Mouse (Mus musculus) neural tube, embryonic 12.5 days (tissue): ENCODE measurements around the gene Lair1. TPM values are rescaled to one million over a fixed set of nuclear protein-coding genes. Genes with fewer than 3 reads are reported as not detected.

Experiments
- ATAC-seq: fragments of 200-750 bp; cut with Nextera tagmentation; 2 replicates; pipeline ENCODE4 v1.8.0; 2017; ENCODE audit warnings: low read depth, mild to moderate bottlenecking, moderate TSS enrichment, moderate library complexity; ENCODE audit not compliant: low FRiP score
- H3K27ac ChIP-seq: fragments of 300-500 bp; sonication (generic); 2 replicates; pipeline ENCODE4 v1.5.1; 2016
- H3K27me3 ChIP-seq: fragments of 300-500 bp; sonication (generic); replicated peaks from 2 replicates; pipeline ENCODE4 v1.6.1; 2016; ENCODE audit warnings: mild to moderate bottlenecking
- H3K36me3 ChIP-seq: fragments of 300-500 bp; sonication (generic); 2 replicates; pipeline ENCODE4 v1.6.1; 2016; ENCODE audit warnings: mild to moderate bottlenecking
- H3K4me1 ChIP-seq: fragments of 300-500 bp; sonication (generic); 2 replicates; pipeline ENCODE4 v1.6.1; 2016
- H3K4me2 ChIP-seq: fragments of 300-500 bp; sonication (generic); replicated peaks from 2 replicates; pipeline ENCODE4 v1.6.1; 2016; ENCODE audit warnings: mild to moderate bottlenecking
- H3K4me3 ChIP-seq: fragments of 300-500 bp; sonication (generic); 2 replicates; pipeline ENCODE4 v1.5.1; 2016
- H3K9ac ChIP-seq: fragments of 300-500 bp; sonication (generic); 2 replicates; pipeline ENCODE4 v1.6.1; 2016; ENCODE audit warnings: mild to moderate bottlenecking
- H3K9me3 ChIP-seq: fragments of 300-500 bp; sonication (generic); 2 replicates; pipeline ENCODE4 v1.6.1; 2016; ENCODE audit warnings: mild to moderate bottlenecking
- WGBS: fragments of 180-500 bp; shearing (Covaris S2); methylation state at CpG from one replicate; pipeline ENCODE4 v1.1.7; 2016; 5-methylcytosine and 5-hydroxymethylcytosine counted together
- polyA plus RNA-seq: library from polyadenylated mRNA; unstranded; fragments of >200 nt; fragmentation: Nextera tagmentation; extraction: Ambion mirVana; gene quantifications from 2 replicates; pipeline ENCODE4 v1.2.1, GENCODE M21; 2016

Lair1 gene
- polyA plus RNA-seq = 2.5 and 3.1 TPM in 2 replicates

- H3K4me2 ChIP-seq = no peak within 1 kb of the TSS
- no peaks in the 10 kb centered on the region for H3K36me3 ChIP-seq
- ATAC-seq = no peak
- 68% methylated on average over 2 of the region's 2 CpGs for WGBS
- no peak within 1 kb of the TSS for H3K27ac ChIP-seq
- H3K9ac ChIP-seq = no peak within 1 kb of the TSS
- no peaks in the 10 kb centered on the region for H3K4me1 ChIP-seq
- H3K4me3 ChIP-seq = no peak within 1 kb of the TSS
- no peaks in the 10 kb centered on the region for H3K9me3 ChIP-seq
- H3K27me3 ChIP-seq = no peaks in the 10 kb centered on the region
These were observed at the start of gene Lair1 for GRCm38 (mm10) chr7:4063013-4063412. TSS of gene Lair1 (minus strand) at chr7:4063204.

DNA sequence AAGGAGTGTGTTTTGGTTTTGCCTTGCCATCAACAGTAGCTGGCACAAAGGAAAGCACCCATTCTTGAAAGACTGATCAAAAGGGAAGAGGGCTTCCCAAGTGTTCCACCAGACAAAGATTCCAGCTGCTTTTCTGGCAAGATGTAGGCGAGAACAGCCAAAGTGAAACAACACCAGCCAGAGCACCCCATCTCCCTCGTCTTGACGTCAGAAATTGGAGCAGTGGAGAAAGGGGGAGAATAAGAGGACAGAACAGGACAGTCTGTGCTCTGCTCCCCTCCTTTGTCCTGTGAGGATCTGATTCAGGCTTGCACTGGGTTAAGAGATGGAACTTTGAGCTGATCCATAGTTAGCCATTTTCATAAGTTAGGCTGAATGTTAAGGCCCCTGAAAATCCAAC lies 48.8 kb upstream of the Lair1 start:
- H3K4me2 ChIP-seq = no peak overlapping the region
- ATAC-seq = no peak
- no peaks in the 10 kb centered on the region for H3K4me1 ChIP-seq
- no peak overlapping the region for H3K27ac ChIP-seq
- 54% methylated on average over 3 of the region's 3 CpGs for WGBS
- no peaks in the 10 kb centered on the region for H3K27me3 ChIP-seq
- H3K36me3 ChIP-seq = no peaks in the 10 kb centered on the region
- H3K9me3 ChIP-seq = no peaks in the 10 kb centered on the region
- H3K9ac ChIP-seq = no peak overlapping the region
- H3K4me3 ChIP-seq = no peak overlapping the region

DNA sequence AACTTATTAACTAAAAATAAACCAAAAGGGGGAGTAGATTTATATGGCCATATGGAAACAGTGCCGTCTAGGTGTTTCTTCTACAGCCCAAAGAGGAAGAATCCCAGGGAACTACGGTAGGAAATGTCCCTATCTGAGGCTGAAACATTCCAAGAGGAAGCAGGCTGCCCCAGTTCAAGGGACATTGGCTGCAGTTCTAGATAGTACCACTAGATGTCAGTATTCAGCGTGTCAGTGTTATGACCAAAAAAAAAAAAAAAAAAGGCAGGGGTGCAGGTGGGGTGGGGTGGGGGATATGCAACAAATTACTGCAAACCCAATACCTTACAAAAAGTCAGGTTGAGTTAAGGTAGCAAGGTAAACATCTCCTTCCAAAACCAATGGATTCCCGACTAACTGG lies 40.4 kb upstream of the Lair1 start:
- no peaks in the 10 kb centered on the region for H3K36me3 ChIP-seq
- H3K4me1 ChIP-seq = no peaks in the 10 kb centered on the region
- no peaks in the 10 kb centered on the region for H3K27me3 ChIP-seq
- H3K4me2 ChIP-seq = no peak overlapping the region
- no peak overlapping the region for H3K9ac ChIP-seq
- no peaks in the 10 kb centered on the region for H3K9me3 ChIP-seq
- no peak overlapping the region for H3K27ac ChIP-seq
- ATAC-seq = 0 out of 2 replicates have a peak, but pooled peaks have one; percentile 44
- no peak overlapping the region for H3K4me3 ChIP-seq
- WGBS = 20% methylated on average over 4 of the region's 4 CpGs

- H3K27ac ChIP-seq = no peak overlapping the region
- H3K9ac ChIP-seq = no peak overlapping the region
- H3K4me1 ChIP-seq = no peaks in the 10 kb centered on the region
- 79% methylated on average over 5 of the region's 5 CpGs for WGBS
- no peak for ATAC-seq
- no peak overlapping the region for H3K4me2 ChIP-seq
- H3K9me3 ChIP-seq = no peaks in the 10 kb centered on the region
- H3K4me3 ChIP-seq = no peak overlapping the region
- no peaks in the 10 kb centered on the region for H3K36me3 ChIP-seq
- no peaks in the 10 kb centered on the region for H3K27me3 ChIP-seq
These were observed 38.1 kb upstream of the Lair1 start for GRCm38 (mm10) chr7:4101144-4101543.

- no peaks in the 10 kb centered on the region for H3K4me1 ChIP-seq
- H3K27ac ChIP-seq = no peak overlapping the region
- 73% methylated on average over 2 of the region's 2 CpGs for WGBS
- no peak overlapping the region for H3K9ac ChIP-seq
- no peaks in the 10 kb centered on the region for H3K36me3 ChIP-seq
- no peaks in the 10 kb centered on the region for H3K9me3 ChIP-seq
- H3K4me3 ChIP-seq = no peak overlapping the region
- no peak overlapping the region for H3K4me2 ChIP-seq
- no peak for ATAC-seq
- H3K27me3 ChIP-seq = no peaks in the 10 kb centered on the region
These were observed 35.8 kb upstream of the Lair1 start for GRCm38 (mm10) chr7:4098832-4099231.

GRCm38 (mm10) chr7:4098301-4098700 lies 35.3 kb upstream of the Lair1 start:
- no peak overlapping the region for H3K27ac ChIP-seq
- H3K4me1 ChIP-seq = no peaks in the 10 kb centered on the region
- WGBS = 75% methylated on average over 2 of the region's 2 CpGs
- no peaks in the 10 kb centered on the region for H3K36me3 ChIP-seq
- H3K27me3 ChIP-seq = no peaks in the 10 kb centered on the region
- no peak overlapping the region for H3K4me3 ChIP-seq
- no peak overlapping the region for H3K4me2 ChIP-seq
- H3K9me3 ChIP-seq = no peaks in the 10 kb centered on the region
- no peak overlapping the region for H3K9ac ChIP-seq
- ATAC-seq = no peak

- H3K36me3 ChIP-seq = no peaks in the 10 kb centered on the region
- no peak overlapping the region for H3K4me2 ChIP-seq
- H3K27me3 ChIP-seq = no peaks in the 10 kb centered on the region
- H3K9me3 ChIP-seq = no peaks in the 10 kb centered on the region
- ATAC-seq = no peak
- no peak overlapping the region for H3K4me3 ChIP-seq
- no peak overlapping the region for H3K27ac ChIP-seq
- H3K4me1 ChIP-seq = no peaks in the 10 kb centered on the region
- WGBS = 63% methylated on average over 8 of the region's 8 CpGs
- H3K9ac ChIP-seq = no peak overlapping the region
These were observed 28.2 kb upstream of the Lair1 start for GRCm38 (mm10) chr7:4091170-4091569.

- Histone ChIP-seq H3K36me3 (no peaks in the 10 kb centered on the region), H3K27ac (no peak overlapping the region), H3K9ac (no peak overlapping the region), H3K4me3 (no peak overlapping the region), H3K9me3 (no peaks in the 10 kb centered on the region), H3K27me3 (no peaks in the 10 kb centered on the region), H3K4me1 (no peaks in the 10 kb centered on the region), H3K4me2 (no peak overlapping the region)
- ATAC-seq = no peak
- WGBS = 84% methylated on average over 2 of the region's 2 CpGs
These were observed 25.7 kb upstream of the Lair1 start for GRCm38 (mm10) chr7:4088679-4089078.

GRCm38 (mm10) chr7:4087896-4088480 lies 25.0 kb upstream of the Lair1 start:
- Histone ChIP-seq H3K4me1 (no peaks in the 10 kb centered on the region), H3K4me3 (no peak overlapping the region), H3K9me3 (no peaks in the 10 kb centered on the region), H3K27me3 (no peaks in the 10 kb centered on the region), H3K9ac (no peak overlapping the region), H3K27ac (no peak overlapping the region), H3K36me3 (no peaks in the 10 kb centered on the region), H3K4me2 (no peak overlapping the region)
- WGBS = 83% methylated on average over 6 of the region's 6 CpGs
- ATAC-seq = no peak

- Histone ChIP-seq H3K27ac (no peak overlapping the region), H3K9me3 (no peaks in the 10 kb centered on the region), H3K4me1 (no peaks in the 10 kb centered on the region), H3K4me3 (no peak overlapping the region), H3K9ac (no peak overlapping the region), H3K4me2 (no peak overlapping the region), H3K36me3 (no peaks in the 10 kb centered on the region), H3K27me3 (no peaks in the 10 kb centered on the region)
- no peak for ATAC-seq
- 85% methylated on average over 4 of the region's 4 CpGs for WGBS
These were observed 24.4 kb upstream of the Lair1 start for GRCm38 (mm10) chr7:4087238-4087895.

DNA sequence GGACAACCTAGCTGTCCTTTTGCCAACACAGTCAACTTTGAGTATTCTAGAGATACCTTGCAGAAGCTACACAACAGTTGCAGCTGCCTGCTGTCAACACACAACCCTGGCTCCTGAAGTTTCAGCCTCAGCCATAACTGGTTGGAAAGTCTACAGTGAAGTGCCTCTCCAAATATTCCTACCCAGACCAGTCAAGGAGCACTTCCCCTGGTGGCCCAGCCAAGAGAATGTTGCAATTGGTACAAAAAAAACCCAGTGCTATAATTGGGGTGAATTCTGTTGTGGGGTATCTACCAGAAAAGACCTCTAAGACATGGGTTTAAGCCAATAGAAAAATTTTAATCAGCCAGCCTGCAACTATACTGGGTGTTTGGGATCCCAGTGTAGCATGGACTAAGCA lies 22.6 kb upstream of the Lair1 start:
- Histone ChIP-seq H3K9me3 (no peaks in the 10 kb centered on the region), H3K4me3 (no peak overlapping the region), H3K27me3 (no peaks in the 10 kb centered on the region), H3K4me2 (no peak overlapping the region), H3K4me1 (no peaks in the 10 kb centered on the region), H3K36me3 (no peaks in the 10 kb centered on the region), H3K9ac (no peak overlapping the region), H3K27ac (no peak overlapping the region)
- no peak for ATAC-seq

DNA sequence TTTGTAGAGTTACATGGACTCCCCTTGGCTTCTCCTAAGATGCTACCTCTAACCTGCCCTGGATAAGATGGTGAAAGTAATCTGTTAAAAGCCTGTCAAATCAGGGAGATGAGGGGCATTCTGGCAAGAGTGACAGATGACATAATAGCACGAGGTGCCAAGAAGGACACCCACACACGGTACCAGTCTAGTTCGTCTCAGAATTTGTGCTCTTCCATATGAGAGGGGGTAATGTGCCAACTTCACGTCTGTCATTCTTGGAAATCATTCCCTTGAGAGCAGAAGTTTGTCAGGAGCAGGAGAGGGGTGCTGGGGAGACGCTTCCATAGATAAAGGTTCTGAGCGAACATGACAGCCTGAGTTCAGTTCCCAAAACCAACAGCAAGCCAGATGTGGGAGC lies 21.2 kb upstream of the Lair1 start:
- Histone ChIP-seq H3K9me3 (no peaks in the 10 kb centered on the region), H3K9ac (no peak overlapping the region), H3K4me3 (no peak overlapping the region), H3K27me3 (no peaks in the 10 kb centered on the region), H3K27ac (no peak overlapping the region), H3K4me2 (no peak overlapping the region), H3K36me3 (no peaks in the 10 kb centered on the region), H3K4me1 (no peaks in the 10 kb centered on the region)
- 80% methylated on average over 6 of the region's 6 CpGs for WGBS
- no peak for ATAC-seq

DNA sequence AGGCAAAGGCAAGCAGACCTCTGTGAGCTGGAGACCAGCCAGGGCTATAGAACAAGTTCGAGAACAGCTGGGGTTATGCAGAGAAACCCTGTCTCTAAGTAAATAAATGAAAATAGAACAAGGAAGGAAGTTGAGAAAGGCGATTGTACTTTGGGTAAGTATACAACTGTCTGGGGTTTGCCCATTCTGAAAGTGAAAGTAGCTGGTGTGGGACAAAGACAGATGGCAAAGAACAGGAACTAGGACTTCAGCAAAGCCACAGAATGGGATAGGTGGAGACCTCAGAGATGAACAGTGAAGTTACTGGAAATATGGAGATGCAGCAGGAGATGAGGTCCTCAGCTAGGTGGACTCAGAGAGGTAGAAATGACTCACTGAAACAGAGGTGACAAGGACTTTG lies 19.8 kb upstream of the Lair1 start:
- 67% methylated on average over 2 of the region's 2 CpGs for WGBS
- H3K9me3 ChIP-seq = no peaks in the 10 kb centered on the region
- H3K36me3 ChIP-seq = no peaks in the 10 kb centered on the region
- ATAC-seq = no peak
- H3K27ac ChIP-seq = no peak overlapping the region
- no peaks in the 10 kb centered on the region for H3K4me1 ChIP-seq
- no peak overlapping the region for H3K4me3 ChIP-seq
- H3K9ac ChIP-seq = no peak overlapping the region
- H3K27me3 ChIP-seq = no peaks in the 10 kb centered on the region
- no peak overlapping the region for H3K4me2 ChIP-seq
